Mouse (Mus musculus) MEL (cell line): ENCODE results near the gene Srgap2. TPM values are rescaled to one million over a fixed set of nuclear protein-coding genes. Genes with fewer than 3 reads are reported as not detected.

Experiments used
- DNase-seq: peaks from one replicate; pipeline ENCODE4 v3.0.0; 2011; ENCODE audit warnings: low read depth, low spot score
- H3K27ac ChIP-seq: 2 replicates; pipeline ENCODE4 v1.5.1; 2012; ENCODE audit warnings: low read depth, mild to moderate bottlenecking, control low read depth, low read length, moderate library complexity; ENCODE audit not compliant: control insufficient read depth
- H3K27me3 ChIP-seq, 2 experiments: fragments of 150-350 bp in 1 of 2; sonication (generic) in 1 of 2; 2 replicates each; pipeline ENCODE4 v1.6.1; 2012; ENCODE audit warnings: low read length in 2 of 2, mild to moderate bottlenecking in 2 of 2, improper control_type of control experiment in 1 of 2, moderate library complexity in 1 of 2; ENCODE audit not compliant: insufficient read depth in 2 of 2, control insufficient read depth in 1 of 2
- H3K36me3 ChIP-seq, 2 experiments: 2 replicates each; pipeline ENCODE4 v1.6.1; 2012 to 2014; ENCODE audit warnings: low read length in 2 of 2, improper control_type of control experiment in 1 of 2, inconsistent platforms in 1 of 2, mild to moderate bottlenecking in 1 of 2; ENCODE audit not compliant: insufficient read depth in 2 of 2, control insufficient read depth in 1 of 2
- H3K4me1 ChIP-seq, 2 experiments: fragments of 150-350 bp in 1 of 2; sonication (generic) in 1 of 2; 2 replicates each; pipeline ENCODE4 v1.6.1; 2012; ENCODE audit warnings: low read length in 2 of 2, improper control_type of control experiment in 1 of 2, mild to moderate bottlenecking in 1 of 2; ENCODE audit not compliant: insufficient read depth in 2 of 2, control insufficient read depth in 1 of 2
- H3K4me3 ChIP-seq, 2 experiments: fragments of 150-350 bp in 1 of 2; sonication (generic) in 1 of 2; 2 replicates each; pipeline ENCODE4 v1.5.1; 2012; ENCODE audit warnings: low read depth in 2 of 2, low read length in 2 of 2, mild to moderate bottlenecking in 2 of 2, moderate library complexity in 2 of 2, control low read depth in 1 of 2, improper control_type of control experiment in 1 of 2; ENCODE audit not compliant: control insufficient read depth in 1 of 2, insufficient read depth in 1 of 2
- H3K79me2 ChIP-seq: 2 replicates; pipeline ENCODE4 v1.6.1; 2012; ENCODE audit warnings: mild to moderate bottlenecking, low read length, moderate library complexity; ENCODE audit not compliant: control insufficient read depth, poor library complexity, insufficient read depth
- H3K9ac ChIP-seq: 2 replicates; pipeline ENCODE4 v1.6.1; 2012; ENCODE audit warnings: low read depth, mild to moderate bottlenecking, control low read depth, low read length, moderate library complexity; ENCODE audit not compliant: control insufficient read depth, poor library complexity, severe bottlenecking
- H3K9me3 ChIP-seq: fragments of 150-350 bp; sonication (generic); replicated peaks from 2 replicates; pipeline ENCODE4 v1.6.1; 2012; ENCODE audit warnings: mild to moderate bottlenecking, low read length, improper control_type of control experiment, moderate library complexity; ENCODE audit not compliant: insufficient read depth
- BHLHE40 ChIP-seq: IDR thresholded peaks from 2 replicates; pipeline ENCODE4 v1.6.1; 2012; ENCODE audit warnings: low read depth, mild to moderate bottlenecking, inconsistent platforms, low read length, improper control_type of control experiment, borderline replicate concordance
- CHD2 ChIP-seq: IDR thresholded peaks from 2 replicates; pipeline ENCODE4 v1.6.1; 2011; ENCODE audit warnings: low read length, improper control_type of control experiment
- ELF1 ChIP-seq: IDR thresholded peaks from 2 replicates; pipeline ENCODE4 v1.6.1; 2014; ENCODE audit warnings: low read depth, mild to moderate bottlenecking, inconsistent platforms, low read length, improper control_type of control experiment, moderate library complexity
- EP300 ChIP-seq, 2 experiments: IDR thresholded peaks; 2 replicates each; pipeline ENCODE4 v1.6.1; 2011; ENCODE audit warnings: improper control_type of control experiment in 2 of 2, low read length in 2 of 2, low read depth in 1 of 2, mild to moderate bottlenecking in 1 of 2
- ETS1 ChIP-seq: IDR thresholded peaks from 2 replicates; pipeline ENCODE4 v1.6.1; 2012; ENCODE audit warnings: low read depth, mild to moderate bottlenecking, inconsistent platforms, low read length, improper control_type of control experiment, moderate library complexity
- GATA1 ChIP-seq: IDR thresholded peaks from 2 replicates; pipeline ENCODE4 v1.6.1; 2011; ENCODE audit warnings: low read depth, low read length, improper control_type of control experiment
- HCFC1 ChIP-seq: IDR thresholded peaks from 2 replicates; pipeline ENCODE4 v1.6.1; 2012; ENCODE audit warnings: low read depth, mild to moderate bottlenecking, inconsistent platforms, low read length, improper control_type of control experiment, moderate library complexity
- JUND ChIP-seq: IDR thresholded peaks from 2 replicates; pipeline ENCODE4 v1.6.1; 2011; ENCODE audit warnings: low read depth, mild to moderate bottlenecking, improper control_type of control experiment, low read length
- KAT2A ChIP-seq: conservative IDR thresholded peaks from 2 replicates; pipeline ENCODE4 v1.6.1; 2012; ENCODE audit warnings: low read depth, low read length, improper control_type of control experiment, inconsistent platforms
- MAFK ChIP-seq: IDR thresholded peaks from 2 replicates; pipeline ENCODE4 v1.6.1; 2011; ENCODE audit warnings: low read depth, mild to moderate bottlenecking, low read length, improper control_type of control experiment, borderline replicate concordance
- MAX ChIP-seq: IDR thresholded peaks from 2 replicates; pipeline ENCODE4 v1.6.1; 2011; ENCODE audit warnings: low read length, improper control_type of control experiment
- MEF2A ChIP-seq: IDR thresholded peaks from 2 replicates; pipeline ENCODE4 v1.6.1; 2014; ENCODE audit warnings: low read depth, mild to moderate bottlenecking, inconsistent platforms, low read length, improper control_type of control experiment; ENCODE audit not compliant: poor library complexity, insufficient replicate concordance, severe bottlenecking; ENCODE audit errors: extremely low read depth
- MYB ChIP-seq: IDR thresholded peaks from 2 replicates; pipeline ENCODE4 v1.6.1; 2011; ENCODE audit warnings: mild to moderate bottlenecking, low read depth, low read length, improper control_type of control experiment
- MYC ChIP-seq: IDR thresholded peaks from 2 replicates; pipeline ENCODE4 v1.6.1; 2011; ENCODE audit warnings: low read depth, mild to moderate bottlenecking, low read length, improper control_type of control experiment, moderate library complexity
- NRF1 ChIP-seq: IDR thresholded peaks from 2 replicates; pipeline ENCODE4 v1.6.1; 2014; ENCODE audit warnings: low read depth, mild to moderate bottlenecking, inconsistent platforms, low read length, improper control_type of control experiment, moderate library complexity; ENCODE audit not compliant: poor library complexity, insufficient read depth, severe bottlenecking
- POLR2AphosphoS2 ChIP-seq: IDR thresholded peaks from 2 replicates; pipeline ENCODE4 v1.6.1; 2011; ENCODE audit warnings: low read length, improper control_type of control experiment
- POLR2AphosphoS5 ChIP-seq: IDR thresholded peaks from 2 replicates; pipeline ENCODE4 v1.6.1; 2012; ENCODE audit warnings: low read depth, borderline replicate concordance, mild to moderate bottlenecking, inconsistent platforms, low read length, moderate library complexity, mixed read lengths
- RAD21 ChIP-seq: IDR thresholded peaks from 2 replicates; pipeline ENCODE4 v1.6.1; 2011; ENCODE audit warnings: mild to moderate bottlenecking, low read depth, low read length, improper control_type of control experiment
- SIN3A ChIP-seq: IDR thresholded peaks from 2 replicates; pipeline ENCODE4 v1.6.1; 2012; ENCODE audit warnings: low read length, improper control_type of control experiment, inconsistent platforms
- SMC3 ChIP-seq: IDR thresholded peaks from 2 replicates; pipeline ENCODE4 v1.6.1; 2011; ENCODE audit warnings: low read depth, low read length, improper control_type of control experiment
- TBP ChIP-seq: IDR thresholded peaks from 2 replicates; pipeline ENCODE4 v1.8.0; 2011; ENCODE audit warnings: low read depth, low read length, improper control_type of control experiment
- UBTF ChIP-seq: IDR thresholded peaks from 2 replicates; pipeline ENCODE4 v1.6.1; 2012; ENCODE audit warnings: low read depth, mild to moderate bottlenecking, inconsistent platforms, low read length, improper control_type of control experiment, moderate library complexity, borderline replicate concordance; ENCODE audit not compliant: insufficient read depth
- ZC3H11A ChIP-seq: IDR thresholded peaks from 2 replicates; pipeline ENCODE4 v1.6.1; 2012; ENCODE audit warnings: low read depth, mild to moderate bottlenecking, inconsistent platforms, low read length, improper control_type of control experiment
- ZKSCAN1 ChIP-seq: IDR thresholded peaks from 2 replicates; pipeline ENCODE4 v1.6.1; 2012; ENCODE audit warnings: low read depth, mild to moderate bottlenecking, inconsistent platforms, low read length, improper control_type of control experiment, moderate library complexity
- ZMIZ1 ChIP-seq: IDR thresholded peaks from 2 replicates; pipeline ENCODE4 v1.6.1; 2012; ENCODE audit warnings: low read depth, mild to moderate bottlenecking, inconsistent platforms, low read length, improper control_type of control experiment, moderate library complexity
- ZNF384 ChIP-seq: IDR thresholded peaks from 2 replicates; pipeline ENCODE4 v1.6.1; 2012; ENCODE audit warnings: low read depth, mild to moderate bottlenecking, inconsistent platforms, low read length, improper control_type of control experiment
- polyA plus RNA-seq, 2 experiments: library from polyadenylated mRNA; stranded (reverse) in 1 of 2; unstranded in 1 of 2; fragments of >175 nt in 1 of 2; fragments of >200 nt in 1 of 2; gene quantifications; 2 replicates each; pipeline versions ENCODE4 v1.2.1 to v1.2.4; 2012; ENCODE audit warnings: low replicate concordance in 2 of 2, low read depth in 1 of 2; ENCODE audit not compliant: insufficient read length in 2 of 2, insufficient read depth in 1 of 2, missing spikeins in 1 of 2
- total RNA-seq: library from RNA; depleted of rRNA; stranded (reverse); fragments of 300-350 nt; gene quantifications from 2 replicates; pipeline ENCODE4 v1.2.3, GENCODE M21; 2012

Srgap2 gene
- total and polyA plus RNA-seq, 3 experiments, result 9.0 to 25.3 TPM; not detected in 1

DNA sequence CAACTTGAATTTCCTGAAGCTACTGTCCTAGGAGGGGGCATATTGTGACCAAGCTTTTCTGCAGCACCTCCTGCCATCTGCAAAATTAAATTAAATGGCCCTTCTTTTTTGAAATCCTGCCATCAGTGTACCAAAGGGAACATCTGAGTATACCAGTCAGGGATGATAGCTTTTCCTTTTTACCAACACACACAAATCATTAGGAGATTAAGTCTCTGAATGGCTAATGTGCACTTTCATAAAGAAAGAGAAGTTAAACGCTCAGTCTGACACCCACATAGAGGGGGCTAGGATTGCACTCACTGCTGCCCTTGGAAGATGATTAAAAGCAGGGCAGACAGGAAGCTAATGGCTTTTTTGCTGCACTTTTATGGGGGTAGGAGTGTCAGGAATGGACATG lies 73.8 kb downstream of the Srgap2 start:
- Histone ChIP-seq H3K79me2 (peaks cover 8% of the 10 kb centered on the region), H3K36me3 (peaks cover 0 to 7% of the 10 kb centered on the region in 2 experiments; a peak in 3 of 4 replicates), H3K27ac (no peak overlapping the region), H3K4me1 (peaks cover 0 to 2% of the 10 kb centered on the region in 2 experiments; a peak in 1 of 4 replicates), H3K9me3 (no peaks in the 10 kb centered on the region), H3K9ac (no peak overlapping the region), H3K27me3 (no peaks in the 10 kb centered on the region), H3K4me3 (no peak overlapping the region)
- no peak for TF ChIP-seq POLR2AphosphoS2
- no peak for TF ChIP-seq SMC3
- TF ChIP-seq BHLHE40, result no peak
- TF ChIP-seq GATA1, result no peak
- TF ChIP-seq JUND, result no peak
- TF ChIP-seq ZKSCAN1, result no peak
- no peak for TF ChIP-seq MYC
- TF ChIP-seq NRF1, result no peak
- TF ChIP-seq ZMIZ1, result no peak
- TF ChIP-seq CHD2, result no peak
- no peak for TF ChIP-seq EP300 (IDR thresholded peaks at IDR 0.05; ENCODE audit: low read depth in 1 of 2, low read length in 2 of 2)
- TF ChIP-seq MYB, result no peak
- TF ChIP-seq ELF1, result no peak
- TF ChIP-seq MAFK, result no peak
- no peak for TF ChIP-seq RAD21
- no peak for TF ChIP-seq ZC3H11A
- TF ChIP-seq KAT2A, result no peak
- TF ChIP-seq MAX, result no peak
- no peak for DNase-seq

DNA sequence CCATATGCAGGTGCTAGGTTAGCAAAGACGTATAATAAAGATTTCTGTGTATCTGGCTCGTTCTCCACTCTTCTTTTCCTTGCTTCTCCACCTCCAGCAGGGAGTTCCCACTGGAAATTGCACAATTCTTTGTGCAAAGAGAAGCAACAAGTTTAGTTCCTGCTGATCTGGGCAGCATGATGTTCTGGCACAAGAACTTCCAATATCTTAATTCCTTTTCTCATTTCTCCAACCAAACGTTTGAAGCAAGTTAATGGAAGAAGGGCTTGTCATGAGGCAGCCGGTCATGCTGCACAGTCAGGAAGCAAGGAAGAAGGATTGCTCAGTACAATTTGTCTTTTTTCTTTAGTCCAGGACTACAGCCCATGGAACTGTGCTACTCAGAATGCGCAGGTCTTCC lies 78.8 kb downstream of the Srgap2 start:
- peaks cover 0 to 23% of the 10 kb centered on the region in 2 experiments; a peak in 3 of 4 replicates for H3K36me3 ChIP-seq
- H3K9ac ChIP-seq, result no peak overlapping the region
- no peak overlapping the region for H3K27ac ChIP-seq
- H3K79me2 ChIP-seq, result peaks cover 11% of the 10 kb centered on the region
- TF ChIP-seq EP300 (IDR thresholded peaks at IDR 0.05; ENCODE audit: low read depth in 1 of 2, low read length in 2 of 2) (no peak), TBP (no peak), HCFC1 (no peak), MYC (no peak), ZNF384 (no peak), MAFK (no peak), UBTF (no peak), POLR2AphosphoS5 (no peak), ETS1 (no peak), MEF2A (no peak), ELF1 (no peak), SIN3A (no peak)
- H3K4me3 ChIP-seq, result no peak overlapping the region
- no peaks in the 10 kb centered on the region for H3K27me3 ChIP-seq
- H3K4me1 ChIP-seq, result peaks cover 9 to 12% of the 10 kb centered on the region in 2 experiments; a peak in 3 of 4 replicates
- no peaks in the 10 kb centered on the region for H3K9me3 ChIP-seq
- no peak for DNase-seq
